Mouse (Mus musculus): ENCODE results near the gene Ly6g5c. TPM values are rescaled to one million over a fixed set of nuclear protein-coding genes. Genes with fewer than 3 reads are reported as not detected.

Gene Ly6g5c
- total and polyA plus RNA-seq, 2 experiments from 2014 or later: 0.25 TPM; not detected in 1

- Histone ChIP-seq H3K4me1 (ENCODE audit: control insufficient read depth, insufficient read depth) (peaks cover 14% of the 10 kb centered on the region), H3K27me3 (ENCODE audit: control insufficient read depth, insufficient read depth, low read length) (peaks cover 26% of the 10 kb centered on the region), H3K27ac (ENCODE audit: low read depth) (no peak overlapping the region), H3K9ac (replicated peaks; ENCODE audit: low read depth, low read length) (no peak overlapping the region), H3K4me2 (ENCODE audit: low read depth, low read length) (no peak overlapping the region), H3K36me3 (replicated peaks; ENCODE audit: control insufficient read depth, insufficient read depth, low read length) (peaks cover 43% of the 10 kb centered on the region), H3K4me3 (ENCODE audit: low read depth, low read length) (no peak overlapping the region), H3K9me3 (replicated peaks; ENCODE audit: control insufficient read depth, low read length) (no peaks in the 10 kb centered on the region)
- TF ChIP-seq EP300 (IDR thresholded peaks at IDR 0.05; ENCODE audit: low read depth) (no peak), CTCF (IDR thresholded peaks at IDR 0.05; ENCODE audit: low read depth) (no peak)
- DNase-seq (ENCODE audit: low spot score) (no peak), ATAC-seq (ENCODE audit: insufficient read depth, low read depth) (no peak)
- 90% methylated on average over 8 of the region's 8 CpGs for WGBS
Observed at GRCm38 (mm10) chr17:35061299-35061698, 46.8 kb upstream of the Ly6g5c start.

- no peak for DNase-seq (ENCODE audit: low spot score)
- Histone ChIP-seq H3K9ac (replicated peaks; ENCODE audit: low read depth, low read length) (no peak overlapping the region), H3K27ac (ENCODE audit: low read depth) (no peak overlapping the region), H3K4me1 (ENCODE audit: control insufficient read depth, insufficient read depth) (peaks cover 14% of the 10 kb centered on the region), H3K4me2 (ENCODE audit: low read depth, low read length) (no peak overlapping the region), H3K4me3 (ENCODE audit: low read depth, low read length) (no peak overlapping the region), H3K36me3 (replicated peaks; ENCODE audit: control insufficient read depth, insufficient read depth, low read length) (peaks cover 23% of the 10 kb centered on the region), H3K9me3 (replicated peaks; ENCODE audit: control insufficient read depth, low read length) (no peaks in the 10 kb centered on the region), H3K27me3 (ENCODE audit: control insufficient read depth, insufficient read depth, low read length) (peaks cover 44% of the 10 kb centered on the region)
- no peak for ATAC-seq (ENCODE audit: insufficient read depth, low read depth)
- 86% methylated on average over 3 of the region's 3 CpGs for WGBS
- TF ChIP-seq CTCF (IDR thresholded peaks at IDR 0.05; ENCODE audit: low read depth) (no peak), EP300 (IDR thresholded peaks at IDR 0.05; ENCODE audit: low read depth) (no peak)
Observed at GRCm38 (mm10) chr17:35063466-35063865, 44.6 kb upstream of the Ly6g5c start.

- H3K4me3 ChIP-seq (ENCODE audit: low read depth, low read length): peak overlapping the region; percentile 28
- H3K27ac ChIP-seq (ENCODE audit: low read depth): no peak overlapping the region
- TF ChIP-seq CTCF (IDR thresholded peaks at IDR 0.05; ENCODE audit: low read depth): no peak
- TF ChIP-seq EP300 (IDR thresholded peaks at IDR 0.05; ENCODE audit: low read depth): no peak
- 37% methylated on average over 10 of the region's 10 CpGs for WGBS
- peaks cover 14% of the 10 kb centered on the region for H3K4me1 ChIP-seq (ENCODE audit: control insufficient read depth, insufficient read depth)
- no peak overlapping the region for H3K9ac ChIP-seq (replicated peaks; ENCODE audit: low read depth, low read length)
- H3K36me3 ChIP-seq (replicated peaks; ENCODE audit: control insufficient read depth, insufficient read depth, low read length): peaks cover 22% of the 10 kb centered on the region
- no peaks in the 10 kb centered on the region for H3K9me3 ChIP-seq (replicated peaks; ENCODE audit: control insufficient read depth, low read length)
- DNase-seq (ENCODE audit: low spot score): no peak
- H3K4me2 ChIP-seq (ENCODE audit: low read depth, low read length): peak overlapping the region; percentile 53
- ATAC-seq (ENCODE audit: insufficient read depth, low read depth): no peak
- H3K27me3 ChIP-seq (ENCODE audit: control insufficient read depth, insufficient read depth, low read length): peaks cover 44% of the 10 kb centered on the region
Observed at GRCm38 (mm10) chr17:35064378-35064877, 43.7 kb upstream of the Ly6g5c start.

- no peak for ATAC-seq (ENCODE audit: insufficient read depth, low read depth)
- H3K27me3 ChIP-seq (ENCODE audit: control insufficient read depth, insufficient read depth, low read length): peaks cover 44% of the 10 kb centered on the region
- TF ChIP-seq CTCF (IDR thresholded peaks at IDR 0.05; ENCODE audit: low read depth) (no peak), EP300 (IDR thresholded peaks at IDR 0.05; ENCODE audit: low read depth) (no peak)
- peak within 1 kb of the TSS; percentile 53 for H3K4me2 ChIP-seq (ENCODE audit: low read depth, low read length)
- WGBS: 4% methylated on average over 48 of the region's 48 CpGs
- no peaks in the 10 kb centered on the region for H3K9me3 ChIP-seq (replicated peaks; ENCODE audit: control insufficient read depth, low read length)
- peak; percentile 35 for DNase-seq (ENCODE audit: low spot score)
- H3K36me3 ChIP-seq (replicated peaks; ENCODE audit: control insufficient read depth, insufficient read depth, low read length): peaks cover 22% of the 10 kb centered on the region
- no peak within 1 kb of the TSS for H3K9ac ChIP-seq (replicated peaks; ENCODE audit: low read depth, low read length)
- H3K4me1 ChIP-seq (ENCODE audit: control insufficient read depth, insufficient read depth): peaks cover 11% of the 10 kb centered on the region
- H3K4me3 ChIP-seq (ENCODE audit: low read depth, low read length): peak within 1 kb of the TSS; percentile 28
- no peak within 1 kb of the TSS for H3K27ac ChIP-seq (ENCODE audit: low read depth)
Observed at GRCm38 (mm10) chr17:35064951-35065947, 42.8 kb upstream of the Ly6g5c start, which contains the start of gene Ly6g6c. Gene Ly6g6c, plus strand, starts transcription at chr17:35065388.

- DNase-seq (ENCODE audit: low spot score) (no peak), ATAC-seq (ENCODE audit: insufficient read depth, low read depth) (no peak)
- H3K36me3 ChIP-seq (replicated peaks; ENCODE audit: control insufficient read depth, insufficient read depth, low read length): peaks cover 16% of the 10 kb centered on the region
- H3K9ac ChIP-seq (replicated peaks; ENCODE audit: low read depth, low read length): no peak within 1 kb of the TSS
- 51% methylated on average over 10 of the region's 10 CpGs for WGBS
- peak within 1 kb of the TSS; percentile 28 for H3K4me3 ChIP-seq (ENCODE audit: low read depth, low read length)
- H3K27ac ChIP-seq (ENCODE audit: low read depth): no peak within 1 kb of the TSS
- H3K9me3 ChIP-seq (replicated peaks; ENCODE audit: control insufficient read depth, low read length): no peaks in the 10 kb centered on the region
- peaks cover 10% of the 10 kb centered on the region for H3K4me1 ChIP-seq (ENCODE audit: control insufficient read depth, insufficient read depth)
- TF ChIP-seq EP300 (IDR thresholded peaks at IDR 0.05; ENCODE audit: low read depth): no peak
- peaks cover 44% of the 10 kb centered on the region for H3K27me3 ChIP-seq (ENCODE audit: control insufficient read depth, insufficient read depth, low read length)
- peak within 1 kb of the TSS; percentile 53 for H3K4me2 ChIP-seq (ENCODE audit: low read depth, low read length)
Observed at GRCm38 (mm10) chr17:35066084-35066483, 42.0 kb upstream of the Ly6g5c start, which contains the start of gene Mpig6b. Gene Mpig6b, minus strand, starts transcription at chr17:35066184.

All from heart, postnatal 0 days (tissue).